Mouse (Mus musculus) E14TG2a.4 (cell line): ENCODE measurements around the gene Syne1.

Experiments
- H3K27me3 ChIP-seq: 2 replicates; pipeline ENCODE4 v1.6.1; 2014; ENCODE audit warnings: low read length, control low read depth; ENCODE audit not compliant: insufficient read depth
- H3K36me3 ChIP-seq: 2 replicates; pipeline ENCODE4 v1.6.1; 2014; ENCODE audit warnings: low read length, control low read depth; ENCODE audit not compliant: insufficient read depth
- H3K4me1 ChIP-seq: replicated peaks from 2 replicates; pipeline ENCODE4 v1.6.1; 2014; ENCODE audit warnings: low read depth, low read length, control low read depth
- H3K4me3 ChIP-seq: replicated peaks from 2 replicates; pipeline ENCODE4 v1.5.1; 2014; ENCODE audit warnings: mild to moderate bottlenecking, low read length
- H3K9me3 ChIP-seq: 2 replicates; pipeline ENCODE4 v1.6.1; 2014; ENCODE audit warnings: low read length, control low read depth
- CTCF ChIP-seq: conservative IDR thresholded peaks from 2 replicates; pipeline ENCODE4 v1.5.1; 2014; ENCODE audit warnings: low read length
- NANOG ChIP-seq: IDR thresholded peaks from 2 replicates; pipeline ENCODE4 v1.6.1; 2014; ENCODE audit warnings: borderline replicate concordance, low read length, mixed read lengths
- POU5F1 ChIP-seq: IDR thresholded peaks from 2 replicates; pipeline ENCODE4 v1.6.1; 2014; ENCODE audit warnings: low read length, borderline replicate concordance

The Syne1 gene

GRCm38 (mm10) chr10:5205977-5206376 lies 345.3 kb downstream of the Syne1 start:
- H3K4me3 ChIP-seq, result no peak overlapping the region
- peaks cover 10% of the 10 kb centered on the region for H3K4me1 ChIP-seq
- H3K9me3 ChIP-seq, result no peaks in the 10 kb centered on the region
- TF ChIP-seq CTCF (no peak), POU5F1 (no peak), NANOG (no peak)
- H3K27me3 ChIP-seq, result no peaks in the 10 kb centered on the region
- H3K36me3 ChIP-seq, result no peaks in the 10 kb centered on the region

DNA sequence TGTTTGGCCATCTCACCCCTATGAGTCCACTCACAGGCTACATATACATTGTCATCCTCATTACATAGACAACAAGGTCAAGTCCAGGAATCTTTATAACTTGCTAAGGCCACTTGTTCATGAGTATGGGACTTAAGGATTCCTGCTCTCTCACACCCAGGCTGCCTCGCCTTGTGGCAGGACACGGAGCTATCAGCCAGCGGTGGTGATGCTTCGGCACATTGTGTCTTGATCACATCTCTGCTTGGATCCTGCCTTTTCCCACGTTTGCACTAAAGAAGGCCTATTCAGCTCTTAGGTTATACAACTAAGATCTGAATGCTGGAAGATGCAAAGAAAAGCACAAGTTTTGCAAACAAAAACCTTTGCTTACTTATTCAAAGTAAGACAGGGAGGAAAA lies 345.7 kb downstream of the Syne1 start:
- H3K4me1 ChIP-seq, result peaks cover 10% of the 10 kb centered on the region
- no peaks in the 10 kb centered on the region for H3K9me3 ChIP-seq
- TF ChIP-seq CTCF, result no peak
- H3K4me3 ChIP-seq, result no peak overlapping the region
- no peaks in the 10 kb centered on the region for H3K36me3 ChIP-seq
- H3K27me3 ChIP-seq, result no peaks in the 10 kb centered on the region

- H3K36me3 ChIP-seq, result no peaks in the 10 kb centered on the region
- TF ChIP-seq NANOG (no peak), CTCF (no peak)
- H3K9me3 ChIP-seq, result no peaks in the 10 kb centered on the region
- no peak overlapping the region for H3K4me3 ChIP-seq
- H3K27me3 ChIP-seq, result no peaks in the 10 kb centered on the region
- H3K4me1 ChIP-seq, result peaks cover 10% of the 10 kb centered on the region
These were observed 347.4 kb downstream of the Syne1 start for GRCm38 (mm10) chr10:5203837-5204236.

- TF ChIP-seq POU5F1 (no peak), NANOG (no peak), CTCF (no peak)
- Histone ChIP-seq H3K9me3 (no peaks in the 10 kb centered on the region), H3K36me3 (no peaks in the 10 kb centered on the region), H3K4me1 (no peaks in the 10 kb centered on the region; the same call in 1 of the 2 replicates), H3K27me3 (no peaks in the 10 kb centered on the region), H3K4me3 (no peak overlapping the region)
These were observed 353.9 kb downstream of the Syne1 start for GRCm38 (mm10) chr10:5197356-5197755.

GRCm38 (mm10) chr10:5196267-5196666 lies 355.0 kb downstream of the Syne1 start:
- Histone ChIP-seq H3K4me3 (no peak overlapping the region), H3K27me3 (no peaks in the 10 kb centered on the region), H3K4me1 (no peaks in the 10 kb centered on the region; the same call in 1 of the 2 replicates), H3K9me3 (no peaks in the 10 kb centered on the region), H3K36me3 (no peaks in the 10 kb centered on the region)
- TF ChIP-seq CTCF, result no peak
- no peak for TF ChIP-seq POU5F1
- TF ChIP-seq NANOG, result no peak

- Histone ChIP-seq H3K9me3 (no peaks in the 10 kb centered on the region), H3K4me1 (peaks cover 7% of the 10 kb centered on the region; the same call in 1 of the 2 replicates), H3K36me3 (no peaks in the 10 kb centered on the region), H3K27me3 (no peaks in the 10 kb centered on the region), H3K4me3 (no peak overlapping the region)
- TF ChIP-seq CTCF, result no peak
- no peak for TF ChIP-seq POU5F1
- TF ChIP-seq NANOG, result no peak
These were observed 356.0 kb downstream of the Syne1 start for GRCm38 (mm10) chr10:5195288-5195687.

DNA sequence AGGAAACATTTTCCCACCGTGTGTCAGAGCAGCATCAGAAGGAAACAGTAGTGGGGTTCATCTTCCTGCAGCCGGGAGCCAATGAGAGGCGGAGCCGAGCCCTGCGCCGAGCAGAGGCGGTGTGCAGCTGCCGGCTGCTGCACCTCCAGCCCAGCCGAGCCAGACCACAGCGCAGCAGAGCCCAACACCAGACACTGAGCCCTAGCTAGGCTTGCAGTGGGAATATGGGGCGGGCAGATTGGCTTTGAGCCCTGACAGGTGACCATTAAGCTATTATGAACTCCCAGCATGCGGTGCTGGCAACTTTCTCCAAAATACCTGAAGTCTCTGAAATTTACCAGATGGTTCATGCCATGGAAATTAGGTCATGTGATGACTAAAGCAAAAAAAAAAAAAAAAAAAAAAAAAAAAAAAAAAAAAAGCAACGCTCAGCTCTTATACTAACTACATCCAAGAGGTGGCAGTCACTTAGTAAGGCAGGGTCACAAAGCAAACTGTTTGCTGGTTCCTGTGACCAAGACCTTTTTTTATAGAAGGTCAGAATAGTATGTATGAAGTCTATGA lies 356.5 kb downstream of the Syne1 start:
- H3K27me3 ChIP-seq, result no peaks in the 10 kb centered on the region
- no peaks in the 10 kb centered on the region for H3K9me3 ChIP-seq
- peak overlapping the region; percentile 76 for H3K4me3 ChIP-seq
- H3K4me1 ChIP-seq, result peaks cover 7% of the 10 kb centered on the region; the same call in 1 of the 2 replicates
- TF ChIP-seq NANOG (no peak), POU5F1 (no peak), CTCF (no peak)
- H3K36me3 ChIP-seq, result no peaks in the 10 kb centered on the region

DNA sequence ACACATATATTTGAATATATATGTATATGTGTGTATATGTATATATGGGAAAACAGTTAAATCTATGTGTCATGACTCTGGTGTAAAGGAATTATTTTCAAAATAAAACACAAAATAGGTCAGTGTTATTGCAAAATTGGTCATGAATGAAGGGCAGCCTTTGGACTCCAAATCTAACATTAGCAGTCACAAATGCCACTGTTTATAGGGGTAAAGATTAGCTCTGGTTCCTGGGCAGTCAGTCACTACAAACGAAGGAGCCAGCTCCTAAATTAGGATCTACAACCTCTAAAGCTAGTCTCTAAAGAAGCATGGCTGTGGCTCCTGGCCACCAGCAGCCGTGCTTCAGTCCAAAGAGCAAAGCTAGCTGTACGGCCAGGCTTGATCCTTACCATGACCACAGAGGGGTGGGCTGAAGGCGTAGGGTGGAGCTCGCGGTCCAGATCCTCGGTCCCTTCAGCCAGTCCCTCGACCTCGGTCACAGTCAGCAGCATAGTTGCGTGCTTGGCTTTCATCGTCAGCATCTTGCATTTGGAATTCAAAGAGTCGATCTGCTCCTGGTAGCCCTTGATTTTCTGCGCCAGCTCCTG lies 357.1 kb downstream of the Syne1 start:
- TF ChIP-seq NANOG (no peak), POU5F1 (no peak), CTCF (no peak)
- H3K4me1 ChIP-seq, result peaks cover 7% of the 10 kb centered on the region; the same call in 1 of the 2 replicates
- peak overlapping the region; percentile 76 for H3K4me3 ChIP-seq
- no peaks in the 10 kb centered on the region for H3K36me3 ChIP-seq
- H3K27me3 ChIP-seq, result no peaks in the 10 kb centered on the region
- no peaks in the 10 kb centered on the region for H3K9me3 ChIP-seq

DNA sequence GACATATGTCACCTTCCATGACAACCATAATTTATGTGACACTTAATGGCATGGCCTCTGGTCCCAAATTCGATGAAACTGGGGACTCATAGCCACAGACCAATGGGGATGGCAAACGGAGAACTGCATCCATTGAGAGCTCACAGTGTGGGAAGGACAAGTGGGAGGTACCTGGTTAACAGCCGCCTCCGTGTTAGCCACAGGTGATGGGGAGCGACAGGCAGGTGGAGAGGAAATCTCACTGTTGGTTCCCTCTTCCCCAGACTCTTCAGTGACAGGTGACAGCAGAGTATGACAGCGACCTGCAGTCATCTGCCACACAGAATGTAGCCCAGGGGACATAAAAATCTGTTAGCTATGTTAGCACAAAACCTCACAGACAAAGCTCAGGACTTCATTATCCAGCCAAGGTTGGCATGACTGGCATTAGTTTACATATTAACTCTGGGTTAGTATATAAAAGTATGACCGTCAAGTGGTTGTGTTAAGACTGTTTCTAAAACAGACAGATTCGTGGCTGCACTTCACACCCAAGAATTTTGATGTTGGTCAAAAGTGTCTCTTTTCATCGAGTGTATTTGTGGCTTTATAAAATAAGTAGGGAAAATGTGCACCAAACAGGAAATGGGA lies 358.3 kb downstream of the Syne1 start:
- no peak for TF ChIP-seq CTCF
- TF ChIP-seq NANOG, result no peak
- no peak for TF ChIP-seq POU5F1
- H3K36me3 ChIP-seq, result no peaks in the 10 kb centered on the region
- H3K4me1 ChIP-seq, result peaks cover 7% of the 10 kb centered on the region; the same call in 1 of the 2 replicates
- H3K27me3 ChIP-seq, result no peaks in the 10 kb centered on the region
- no peak overlapping the region for H3K4me3 ChIP-seq
- no peaks in the 10 kb centered on the region for H3K9me3 ChIP-seq
